Mouse (Mus musculus) kidney, adult 8-10 months (tissue): ENCODE results near the gene Racgap1.
A peak's percentile ranks its signal among the peaks of the same experiment; 100 is the strongest.

Experiments used
- DNase-seq, 2 experiments: peaks; one replicate each; pipeline ENCODE4 v3.0.0; 2022

The Racgap1 gene

DNA sequence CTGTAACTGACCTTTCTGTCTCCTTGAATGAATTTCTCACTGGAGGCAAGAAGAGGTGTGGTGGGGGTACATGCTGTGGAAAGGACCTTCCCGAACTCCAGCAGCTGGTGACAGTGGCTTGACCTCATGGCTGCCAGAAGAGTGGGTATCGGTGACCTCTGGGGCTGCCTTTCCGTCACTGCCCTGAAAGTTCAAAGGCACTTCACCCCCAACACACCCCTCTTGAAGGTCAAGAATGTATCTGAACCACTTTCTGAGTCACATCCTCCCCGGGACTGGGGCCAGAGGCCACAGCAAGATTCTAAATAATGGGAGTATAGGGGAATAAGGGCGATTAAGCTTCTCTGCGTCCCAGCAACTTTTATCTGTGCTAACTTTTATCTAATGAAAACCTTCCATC is 65.7 kb downstream of the Racgap1 start:
- DNase-seq: no peak

DNA sequence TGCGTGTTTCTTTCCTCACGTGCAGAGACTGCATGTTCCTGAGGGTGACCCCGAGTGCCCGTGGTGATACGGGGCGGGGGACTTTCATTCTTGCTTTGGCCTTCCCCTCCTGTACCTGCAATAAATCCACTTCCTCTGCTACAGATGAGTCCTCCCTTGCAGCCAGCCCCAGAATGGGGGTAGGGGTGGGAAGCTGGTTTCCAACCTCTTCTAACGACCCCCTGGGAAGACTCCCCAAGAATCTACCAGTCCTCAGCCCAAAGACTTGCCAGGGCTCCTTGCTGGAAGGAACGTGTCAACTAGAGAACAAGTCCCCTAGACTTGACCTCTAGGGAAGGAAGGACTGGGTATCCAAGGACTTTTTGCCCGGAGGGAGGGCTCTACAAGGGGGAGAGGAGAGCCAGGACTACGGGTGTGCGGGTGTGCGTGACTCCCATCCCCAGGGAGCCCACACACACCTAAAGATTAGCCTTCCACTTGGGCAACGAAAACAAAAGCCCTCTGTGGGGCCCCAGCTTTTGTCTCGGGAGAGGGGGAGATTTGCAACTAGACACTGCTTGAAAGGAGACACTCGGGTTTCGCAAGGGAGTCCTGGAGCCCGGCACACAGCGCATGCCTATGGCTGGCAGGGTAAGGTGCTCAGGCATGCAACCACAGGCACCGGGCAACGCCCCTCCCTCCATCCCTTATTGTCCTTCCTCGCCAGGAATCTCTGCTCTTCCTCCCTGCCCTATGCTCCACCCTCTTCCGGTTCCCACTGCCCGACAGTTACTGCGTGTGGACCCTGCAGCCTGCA is 66.9 kb downstream of the Racgap1 start:
- DNase-seq: no peak

DNA sequence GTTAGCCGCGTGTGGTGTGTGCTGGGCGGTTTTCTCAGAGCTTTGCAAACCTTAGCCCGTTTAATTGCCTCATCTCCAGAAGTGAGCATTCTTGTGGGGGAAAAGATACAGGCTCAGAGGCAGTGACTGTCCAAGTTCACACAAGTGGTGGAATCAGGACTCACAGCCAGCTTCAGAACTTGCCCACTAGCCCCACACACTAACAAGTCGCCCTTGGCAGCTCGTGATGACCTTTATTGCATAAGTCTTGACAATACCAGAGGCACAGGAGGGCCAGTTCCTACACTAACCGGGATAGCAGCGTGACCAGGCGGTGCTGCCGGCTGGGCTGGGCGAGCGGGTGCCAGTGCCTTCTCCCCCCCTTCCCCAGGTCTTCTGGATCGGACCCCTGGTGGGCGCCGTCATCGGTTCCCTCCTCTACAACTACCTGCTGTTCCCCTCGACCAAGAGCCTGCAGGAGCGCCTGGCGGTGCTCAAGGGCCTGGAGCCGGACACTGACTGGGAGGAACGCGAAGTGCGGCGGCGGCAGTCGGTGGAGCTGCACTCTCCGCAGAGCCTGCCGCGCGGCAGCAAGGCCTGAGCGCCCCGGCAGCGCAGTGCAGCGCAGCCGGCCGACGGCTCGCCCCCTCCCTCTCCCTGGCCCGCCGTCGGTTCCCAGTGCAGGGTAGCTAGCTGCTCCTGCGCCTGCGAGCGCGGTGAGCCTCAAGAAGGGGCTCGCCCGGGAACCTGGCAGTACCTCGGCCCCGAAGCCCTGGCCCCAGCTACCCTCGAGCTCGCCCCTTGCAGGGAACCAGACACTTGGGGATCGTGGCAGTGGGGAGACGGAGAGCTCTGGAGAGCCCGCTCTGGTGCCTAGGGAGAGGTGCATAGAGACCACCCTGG is 67.8 kb downstream of the Racgap1 start:
- peak in 1 of 2 experiments; percentile 39 for DNase-seq

DNA sequence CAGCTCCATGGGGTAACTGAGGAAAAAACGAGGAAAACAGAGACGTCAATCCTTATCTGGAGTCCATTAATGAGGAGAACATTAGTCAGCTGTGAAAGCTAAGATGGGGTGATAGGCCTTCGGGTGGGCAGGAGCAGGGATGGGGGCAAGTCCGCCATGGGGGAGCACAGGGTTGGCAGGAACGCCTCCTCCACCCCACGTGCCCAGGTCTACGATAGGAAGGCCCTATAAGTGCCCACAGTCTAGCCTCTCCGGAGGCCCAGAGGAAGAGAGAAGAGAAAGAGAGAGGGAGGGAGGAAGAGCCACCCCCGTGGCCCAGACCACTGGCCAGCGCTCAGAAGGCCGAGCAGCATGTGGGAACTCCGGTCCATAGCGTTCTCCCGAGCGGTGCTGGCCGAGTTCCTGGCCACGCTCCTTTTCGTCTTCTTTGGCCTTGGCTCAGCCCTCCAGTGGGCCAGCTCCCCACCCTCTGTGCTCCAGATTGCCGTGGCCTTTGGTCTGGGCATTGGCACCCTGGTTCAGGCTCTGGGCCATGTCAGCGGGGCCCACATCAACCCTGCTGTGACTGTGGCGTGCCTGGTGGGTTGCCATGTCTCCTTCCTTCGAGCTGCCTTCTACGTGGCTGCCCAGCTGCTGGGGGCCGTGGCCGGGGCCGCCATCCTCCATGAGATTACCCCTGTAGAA is 72.5 kb downstream of the Racgap1 start, which contains the start of gene Aqp2:
Aqp2 (plus strand) TSS at position 254 of the 684 bp plus-strand sequence.
- peak; percentile 22 to 25 for DNase-seq
